Mouse (Mus musculus): Measurements from ENCODE around the gene Myg1.
"Not testable (repeated sequence)": the region's sequence is repeated elsewhere in the genome, so short reads cannot be mapped to it uniquely, and the experiment has no call there.

Myg1 gene

GRCm38 (mm10) chr15:102331610-102332015 lies at the start of gene Myg1:
Myg1 (plus strand) TSS chr15:102331709.
- peak; percentile 77 for DNase-seq (ENCODE audit: low spot score)

- DNase-seq (ENCODE audit: low spot score) = no peak
Observed at GRCm38 (mm10) chr15:102282463-102283292, 48.8 kb upstream of the Myg1 start.

GRCm38 (mm10) chr15:102283648-102284047 lies 47.9 kb upstream of the Myg1 start:
- DNase-seq (ENCODE audit: low spot score) = no peak

GRCm38 (mm10) chr15:102287395-102287794 lies 44.1 kb upstream of the Myg1 start:
- no peak for DNase-seq (ENCODE audit: low spot score)

GRCm38 (mm10) chr15:102295633-102296367 lies 35.7 kb upstream of the Myg1 start, which contains the start of gene Espl1:
Espl1 (plus strand) TSS chr15:102296266.
- DNase-seq (ENCODE audit: low spot score) = peak; percentile 85

- no peak for DNase-seq (ENCODE audit: low spot score)
Observed at GRCm38 (mm10) chr15:102296368-102297006, 35.0 kb upstream of the Myg1 start.

- no peak for DNase-seq (ENCODE audit: low spot score)
Observed at GRCm38 (mm10) chr15:102302542-102302941, 29.0 kb upstream of the Myg1 start.

GRCm38 (mm10) chr15:102308717-102309116 lies 22.8 kb upstream of the Myg1 start:
- no peak for DNase-seq (ENCODE audit: low spot score)

GRCm38 (mm10) chr15:102310074-102310845 lies 21.2 kb upstream of the Myg1 start:
- DNase-seq (ENCODE audit: low spot score) = no peak

- DNase-seq (ENCODE audit: low spot score) = no peak
Observed at GRCm38 (mm10) chr15:102311489-102311888, 20.0 kb upstream of the Myg1 start.

- DNase-seq (ENCODE audit: low spot score) = no peak
Observed at GRCm38 (mm10) chr15:102315292-102315691, 16.2 kb upstream of the Myg1 start.

GRCm38 (mm10) chr15:102316263-102316662 lies 15.2 kb upstream of the Myg1 start:
- no peak for DNase-seq (ENCODE audit: low spot score)

- DNase-seq (ENCODE audit: low spot score) = no peak
Observed at GRCm38 (mm10) chr15:102324654-102325473, 6.6 kb upstream of the Myg1 start.

GRCm38 (mm10) chr15:102326022-102326576 lies 5.4 kb upstream of the Myg1 start, which contains the start of gene Pfdn5:
Pfdn5 (plus strand) TSS chr15:102326116.
- DNase-seq (ENCODE audit: low spot score) = peak; percentile 68

GRCm38 (mm10) chr15:102326892-102327291 lies 4.6 kb upstream of the Myg1 start:
- no peak for DNase-seq (ENCODE audit: low spot score)

GRCm38 (mm10) chr15:102335254-102335653 lies 3.7 kb downstream of the Myg1 start:
- no peak for DNase-seq (ENCODE audit: low spot score)

GRCm38 (mm10) chr15:102335925-102336324 lies 4.4 kb downstream of the Myg1 start:
- not testable (repeated sequence) for DNase-seq (ENCODE audit: low spot score)

- no peak for DNase-seq (ENCODE audit: low spot score)
Observed at GRCm38 (mm10) chr15:102336946-102337345, 5.4 kb downstream of the Myg1 start.

- DNase-seq (ENCODE audit: low spot score) = no peak
Observed at GRCm38 (mm10) chr15:102339612-102340011, 8.1 kb downstream of the Myg1 start.

- DNase-seq (ENCODE audit: low spot score) = no peak
Observed at GRCm38 (mm10) chr15:102341580-102341979, 10.1 kb downstream of the Myg1 start.

Measured in left cerebral cortex, adult 11 months (tissue).